Mouse (Mus musculus) heart, embryonic 11.5 days (tissue): Measurements from ENCODE around the gene Pomp. TPM values are rescaled to one million over a fixed set of nuclear protein-coding genes. Genes with fewer than 3 reads are reported as not detected.

Experiments
- ATAC-seq: fragments of 200-750 bp; cut with Nextera tagmentation; replicated peaks from 2 replicates; pipeline ENCODE4 v1.8.0; 2017; ENCODE audit warnings: moderate library complexity; ENCODE audit not compliant: insufficient number of reproducible peaks, low FRiP score, low TSS enrichment
- H3K27ac ChIP-seq: fragments of 300-500 bp; sonication (generic); 2 replicates; pipeline ENCODE4 v1.5.1; 2014; ENCODE audit warnings: mild to moderate bottlenecking, low read depth, low read length
- H3K27me3 ChIP-seq: fragments of 300-500 bp; sonication (generic); 2 replicates; pipeline ENCODE4 v1.6.1; 2014; ENCODE audit warnings: mild to moderate bottlenecking, low read length, mixed read lengths; ENCODE audit not compliant: control insufficient read depth, insufficient read depth
- H3K36me3 ChIP-seq: fragments of 300-500 bp; sonication (generic); 2 replicates; pipeline ENCODE4 v1.6.1; 2014; ENCODE audit warnings: mild to moderate bottlenecking, low read length, moderate library complexity, mixed read lengths; ENCODE audit not compliant: control insufficient read depth, insufficient read depth
- H3K4me1 ChIP-seq: fragments of 300-500 bp; sonication (generic); 2 replicates; pipeline ENCODE4 v1.6.1; 2014; ENCODE audit warnings: low read length; ENCODE audit not compliant: control insufficient read depth, insufficient read depth
- H3K4me2 ChIP-seq: fragments of 300-500 bp; sonication (generic); 2 replicates; pipeline ENCODE4 v1.6.1; 2014; ENCODE audit warnings: mild to moderate bottlenecking, moderate library complexity
- H3K4me3 ChIP-seq: fragments of 300-500 bp; sonication (generic); 2 replicates; pipeline ENCODE4 v1.5.1; 2014; ENCODE audit warnings: low read depth, low read length
- H3K9ac ChIP-seq: fragments of 300-500 bp; sonication (generic); 2 replicates; pipeline ENCODE4 v1.6.1; 2014; ENCODE audit warnings: mild to moderate bottlenecking, low read depth, low read length, moderate library complexity
- H3K9me3 ChIP-seq: fragments of 300-500 bp; sonication (generic); replicated peaks from 2 replicates; pipeline ENCODE4 v1.6.1; 2016; ENCODE audit warnings: low read length; ENCODE audit not compliant: control insufficient read depth
- WGBS: fragments of 180-500 bp; shearing (Covaris S2); extraction: QIAGEN DNeasy Blood & Tissue Kit; methylation state at CpG from one replicate; pipeline ENCODE4 v1.1.7; 2014; ENCODE audit not compliant: insufficient replicate concordance; 5-methylcytosine and 5-hydroxymethylcytosine counted together
- polyA plus RNA-seq: library from polyadenylated mRNA; unstranded; fragments of >200 nt; fragmentation: Nextera tagmentation; extraction: Ambion mirVana; gene quantifications from 2 replicates; pipeline ENCODE4 v1.2.1, GENCODE M21; 2014

Gene Pomp
- polyA plus RNA-seq, 1 experiment from 2014 or later, result 350 TPM

- Histone ChIP-seq H3K27me3 (no peaks in the 10 kb centered on the region), H3K4me2 (no peak overlapping the region), H3K36me3 (no peaks in the 10 kb centered on the region), H3K27ac (no peak overlapping the region), H3K4me3 (no peak overlapping the region), H3K9me3 (no peaks in the 10 kb centered on the region), H3K9ac (no peak overlapping the region), H3K4me1 (peaks cover 5% of the 10 kb centered on the region)
- WGBS, result 79% methylated on average over 9 of the region's 9 CpGs
- ATAC-seq, result no peak
These were observed 55.9 kb downstream of the Pomp start for GRCm38 (mm10) chr5:147916171-147916570.

GRCm38 (mm10) chr5:147918044-147918846 is 58.0 kb downstream of the Pomp start:
- H3K9me3 ChIP-seq, result no peaks in the 10 kb centered on the region
- H3K27ac ChIP-seq, result peak overlapping the region; percentile 35; the same call in 1 of the 2 replicates
- 55% methylated on average over 17 of the region's 17 CpGs for WGBS
- no peak for ATAC-seq
- no peaks in the 10 kb centered on the region for H3K36me3 ChIP-seq
- H3K9ac ChIP-seq, result no peak overlapping the region
- H3K27me3 ChIP-seq, result no peaks in the 10 kb centered on the region
- H3K4me1 ChIP-seq, result peaks cover 3% of the 10 kb centered on the region
- peak overlapping the region; percentile 1; the same call in 1 of the 2 replicates for H3K4me2 ChIP-seq
- no peak overlapping the region for H3K4me3 ChIP-seq

GRCm38 (mm10) chr5:147924621-147925020 is 64.4 kb downstream of the Pomp start:
- H3K27me3 ChIP-seq, result no peaks in the 10 kb centered on the region
- no peaks in the 10 kb centered on the region for H3K4me1 ChIP-seq
- H3K4me3 ChIP-seq, result no peak overlapping the region
- no peak for ATAC-seq
- no peaks in the 10 kb centered on the region for H3K9me3 ChIP-seq
- H3K4me2 ChIP-seq, result no peak overlapping the region
- no peaks in the 10 kb centered on the region for H3K36me3 ChIP-seq
- H3K9ac ChIP-seq, result no peak overlapping the region
- no peak overlapping the region for H3K27ac ChIP-seq
- WGBS, result 74% methylated on average over 5 of the region's 5 CpGs

Other genes with a start within 250 kb of the Pomp start
- gene Flt1, start 134.4 kb upstream of the Pomp start, polyA plus RNA-seq, result 20.4 and 23.1 TPM in 2 replicates
- gene Slc46a3, start 34.4 kb downstream of the Pomp start, polyA plus RNA-seq, result 4.5 and 4.7 TPM in 2 replicates
- gene Mtus2, start 96.9 kb downstream of the Pomp start, polyA plus RNA-seq, result 84.3 and 93.6 TPM in 2 replicates